Mouse (Mus musculus): ENCODE measurements around the gene Gm21904.
"Not testable (repeated sequence)": the region's sequence is repeated elsewhere in the genome, so short reads cannot be mapped to it uniquely, and the experiment has no call there.

Gene Gm21904

GRCm38 (mm10) chrY:17846166-17846565 lies at the start of gene Gm21904:
Gene Gm21904 (minus strand): TSS chrY:17846266.
- not testable (repeated sequence) for DNase-seq

DNA sequence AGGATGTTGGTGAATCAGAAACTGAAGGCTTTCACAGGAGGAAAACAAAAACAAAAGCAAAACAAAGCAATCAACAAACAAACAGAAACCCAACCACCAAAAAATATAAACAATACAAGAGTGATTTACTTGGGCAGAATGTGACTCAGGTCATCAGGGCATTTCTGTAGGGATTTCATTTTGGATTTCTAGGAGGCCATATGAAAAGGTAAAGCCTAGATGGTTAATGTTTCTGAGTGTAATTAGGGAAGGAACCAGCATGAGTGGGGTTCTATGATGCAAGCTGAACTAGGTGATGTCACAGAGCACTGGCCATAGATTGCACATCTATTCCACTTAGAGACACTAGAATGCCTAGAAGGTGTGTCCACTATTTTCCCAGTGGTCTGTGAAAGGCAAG lies 28.4 kb upstream of the Gm21904 start, which contains the start of the genes Gm20772 and Gm20831:
Gm20772 (plus strand) TSS at position 301 of the 400 bp plus-strand sequence.
Gm20831 (plus strand) TSS at position 301 of the 400 bp plus-strand sequence.
- DNase-seq = not testable (repeated sequence)

Data from cerebellum, adult 11 months (tissue).